Mouse (Mus musculus): ENCODE measurements around the gene Gabrp. TPM values are rescaled to one million over a fixed set of nuclear protein-coding genes. Genes with fewer than 3 reads are reported as not detected.

The Gabrp gene
- polyA plus RNA-seq (2015; fragmentation: Nextera tagmentation; extraction: Ambion mirVana): 0.05 and 0.08 TPM in 2 replicates

DNA sequence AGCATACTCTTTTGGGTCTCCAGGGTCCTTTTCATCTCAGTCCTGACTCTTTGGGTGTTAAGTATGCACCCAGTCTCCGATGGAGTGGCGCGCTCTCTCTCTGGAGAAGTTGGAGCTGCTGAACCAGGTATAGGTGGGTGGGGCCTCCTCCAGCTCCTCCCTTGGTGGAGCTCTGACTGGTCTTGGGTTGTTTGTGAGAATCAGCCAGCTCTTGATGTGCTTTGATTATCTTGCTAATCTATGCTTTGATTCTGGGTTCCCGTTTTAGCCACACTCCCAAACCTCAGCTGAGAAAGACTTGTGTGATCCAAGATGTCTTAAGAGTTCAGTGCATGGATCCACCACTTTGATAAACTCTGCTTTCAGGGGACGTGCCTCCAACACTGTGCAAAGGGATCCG is at the start of gene Gabrp:
Gabrp (minus strand) TSS at position 101 of the 400 bp plus-strand sequence.
- WGBS: 57% methylated on average over 6 of the region's 6 CpGs
- no peaks in the 10 kb centered on the region for H3K27me3 ChIP-seq (replicated peaks)
- no peak within 1 kb of the TSS for H3K4me3 ChIP-seq (replicated peaks)
- H3K9ac ChIP-seq: no peak within 1 kb of the TSS
- no peaks in the 10 kb centered on the region for H3K9me3 ChIP-seq
- no peak for ATAC-seq
- no peak within 1 kb of the TSS for H3K4me2 ChIP-seq (replicated peaks)
- no peaks in the 10 kb centered on the region for H3K36me3 ChIP-seq
- H3K4me1 ChIP-seq (replicated peaks): no peaks in the 10 kb centered on the region
- H3K27ac ChIP-seq: no peak within 1 kb of the TSS

DNA sequence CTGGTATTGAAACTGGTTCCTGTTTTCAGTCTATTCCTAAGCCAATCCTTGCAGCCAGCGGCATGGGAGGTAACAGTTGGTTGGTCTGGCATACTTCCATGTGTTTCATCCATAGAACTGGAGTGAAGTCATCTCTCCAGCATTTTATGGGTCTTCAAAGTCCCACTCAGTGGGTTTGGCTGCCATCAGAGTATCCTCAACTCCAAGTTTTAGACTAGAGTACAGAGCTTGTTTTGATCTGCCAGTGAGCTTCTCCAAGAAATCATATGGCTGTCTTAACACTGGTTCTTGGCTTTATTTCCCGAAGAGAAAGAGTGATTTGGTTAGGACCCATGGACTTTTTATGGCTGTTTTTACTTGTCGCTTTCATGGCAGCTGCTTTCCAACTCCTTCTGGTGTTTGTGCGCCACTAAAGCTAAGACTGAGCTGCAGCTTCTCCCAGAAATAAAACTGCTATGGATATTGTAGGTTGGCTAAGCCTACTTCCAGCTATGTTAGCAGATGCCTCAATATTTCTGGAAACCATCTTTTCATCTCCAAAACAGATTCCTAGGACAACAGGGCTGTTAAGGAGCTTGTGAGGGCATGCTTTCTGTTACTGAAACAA is 48.5 kb upstream of the Gabrp start:
- Histone ChIP-seq H3K4me1 (replicated peaks) (no peaks in the 10 kb centered on the region), H3K4me2 (replicated peaks) (no peak overlapping the region), H3K9ac (no peak overlapping the region), H3K9me3 (no peaks in the 10 kb centered on the region), H3K27me3 (replicated peaks) (no peaks in the 10 kb centered on the region), H3K4me3 (replicated peaks) (no peak overlapping the region), H3K27ac (no peak overlapping the region), H3K36me3 (no peaks in the 10 kb centered on the region)
- ATAC-seq: no peak
- WGBS: 82% methylated on average over 4 of the region's 4 CpGs

DNA sequence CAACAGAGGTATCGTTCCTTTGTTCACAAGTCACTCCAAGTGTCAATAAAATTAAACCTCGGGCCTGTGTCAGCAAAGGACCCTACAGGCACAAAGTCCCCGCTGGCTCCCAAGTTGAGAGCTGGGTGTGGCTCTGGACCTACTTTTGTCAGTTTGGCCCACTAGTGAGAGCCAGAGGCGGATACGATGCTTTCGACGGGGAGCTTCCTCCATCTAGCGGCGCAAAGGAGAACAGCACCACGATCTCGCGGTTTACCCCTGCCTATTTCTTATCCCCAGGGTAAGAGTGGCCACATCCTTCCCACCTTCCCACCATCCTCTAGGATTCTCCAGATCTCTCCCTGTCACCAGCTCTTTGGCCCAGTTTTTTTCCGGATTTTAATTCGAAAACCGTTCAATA is 35.5 kb upstream of the Gabrp start:
- no peaks in the 10 kb centered on the region for H3K9me3 ChIP-seq
- H3K4me2 ChIP-seq (replicated peaks): no peak overlapping the region
- H3K27ac ChIP-seq: no peak overlapping the region
- ATAC-seq: peak; percentile 55
- no peak overlapping the region for H3K9ac ChIP-seq
- H3K4me1 ChIP-seq (replicated peaks): no peaks in the 10 kb centered on the region
- H3K36me3 ChIP-seq: no peaks in the 10 kb centered on the region
- 6% methylated on average over 15 of the region's 15 CpGs for WGBS
- H3K27me3 ChIP-seq (replicated peaks): no peaks in the 10 kb centered on the region
- no peak overlapping the region for H3K4me3 ChIP-seq (replicated peaks)

DNA sequence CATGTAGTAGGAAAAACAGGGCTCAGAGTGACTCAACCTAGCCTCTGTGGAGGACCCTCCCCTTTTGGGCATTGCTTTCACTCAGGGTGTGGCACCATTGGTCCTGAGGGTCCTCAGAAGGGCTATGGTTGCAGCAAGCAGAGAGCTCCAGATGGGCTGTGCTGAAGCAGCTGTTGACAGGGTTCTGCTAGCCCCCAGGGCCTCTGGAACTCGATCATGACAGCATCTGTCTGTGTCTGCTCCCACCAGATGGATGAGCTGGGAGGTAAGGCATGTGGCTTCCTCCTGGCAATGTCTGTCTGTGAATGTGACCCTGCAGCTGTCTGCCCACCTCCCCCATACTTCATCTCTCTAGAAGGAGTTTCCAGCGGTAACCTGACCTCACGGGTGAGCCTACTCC is 29.0 kb upstream of the Gabrp start:
- 17% methylated on average over 3 of the region's 3 CpGs for WGBS
- no peak for ATAC-seq
- H3K9me3 ChIP-seq: no peaks in the 10 kb centered on the region
- H3K4me3 ChIP-seq (replicated peaks): no peak overlapping the region
- H3K4me1 ChIP-seq (replicated peaks): no peaks in the 10 kb centered on the region
- H3K36me3 ChIP-seq: no peaks in the 10 kb centered on the region
- no peaks in the 10 kb centered on the region for H3K27me3 ChIP-seq (replicated peaks)
- H3K4me2 ChIP-seq (replicated peaks): no peak overlapping the region
- no peak overlapping the region for H3K27ac ChIP-seq
- no peak overlapping the region for H3K9ac ChIP-seq

- 56% methylated on average over 2 of the region's 2 CpGs for WGBS
- Histone ChIP-seq H3K36me3 (no peaks in the 10 kb centered on the region), H3K9me3 (no peaks in the 10 kb centered on the region), H3K9ac (no peak overlapping the region), H3K27ac (no peak overlapping the region), H3K4me2 (replicated peaks) (no peak overlapping the region), H3K4me1 (replicated peaks) (no peaks in the 10 kb centered on the region), H3K4me3 (replicated peaks) (no peak overlapping the region), H3K27me3 (replicated peaks) (no peaks in the 10 kb centered on the region)
- ATAC-seq: no peak
Observed at GRCm38 (mm10) chr11:33603174-33603573, 24.4 kb upstream of the Gabrp start.

DNA sequence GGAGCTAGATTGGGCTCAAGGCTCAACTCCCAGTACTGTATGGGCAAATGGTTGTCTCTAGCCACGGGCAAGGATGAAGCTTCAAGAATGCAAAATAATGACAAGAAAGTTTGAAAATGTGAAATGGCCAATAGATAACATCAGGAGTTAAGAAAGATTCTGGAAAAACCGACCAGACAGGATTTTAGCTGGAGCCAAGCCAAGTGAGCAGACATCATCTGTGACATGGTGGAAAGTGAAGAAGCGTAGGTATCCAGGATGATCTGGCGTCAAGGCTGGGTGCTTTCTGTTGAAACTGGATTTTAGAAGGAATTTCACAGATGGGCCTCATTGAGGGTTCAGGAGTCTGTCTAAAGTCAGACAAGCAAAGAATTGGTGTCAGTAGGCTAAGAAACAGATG is 20.2 kb upstream of the Gabrp start, which contains the start of gene D130052B06Rik:
D130052B06Rik (plus strand) TSS at position 317 of the 400 bp plus-strand sequence.
- H3K27me3 ChIP-seq (replicated peaks): no peaks in the 10 kb centered on the region
- no peaks in the 10 kb centered on the region for H3K36me3 ChIP-seq
- no peak within 1 kb of the TSS for H3K9ac ChIP-seq
- no peak within 1 kb of the TSS for H3K4me2 ChIP-seq (replicated peaks)
- no peak for ATAC-seq
- H3K4me1 ChIP-seq (replicated peaks): no peaks in the 10 kb centered on the region
- H3K9me3 ChIP-seq: no peaks in the 10 kb centered on the region
- 67% methylated on average over 4 of the region's 4 CpGs for WGBS
- no peak within 1 kb of the TSS for H3K27ac ChIP-seq
- H3K4me3 ChIP-seq (replicated peaks): no peak within 1 kb of the TSS

DNA sequence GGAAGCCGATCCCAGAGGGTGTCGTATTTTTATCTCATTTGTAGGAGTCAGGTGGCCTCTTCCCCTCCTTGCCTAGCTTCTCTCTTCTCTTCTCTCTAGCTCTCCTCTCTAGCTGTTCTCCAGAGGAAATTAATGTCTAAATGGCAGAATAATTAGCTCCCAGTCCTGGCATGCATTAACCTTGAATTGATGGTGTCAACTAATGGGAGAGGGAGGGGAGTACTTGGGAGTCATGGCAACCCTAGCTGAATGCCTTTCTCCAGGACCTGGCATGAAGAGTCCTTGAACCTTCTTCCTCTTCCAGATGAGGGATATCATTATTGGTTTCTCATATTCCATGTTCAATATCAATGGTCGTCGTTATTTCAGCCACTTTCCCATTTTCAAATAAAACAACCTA is 17.9 kb upstream of the Gabrp start:
- WGBS: 78% methylated on average over 4 of the region's 4 CpGs
- no peaks in the 10 kb centered on the region for H3K27me3 ChIP-seq (replicated peaks)
- no peak overlapping the region for H3K27ac ChIP-seq
- no peaks in the 10 kb centered on the region for H3K36me3 ChIP-seq
- no peak overlapping the region for H3K9ac ChIP-seq
- H3K4me1 ChIP-seq (replicated peaks): no peaks in the 10 kb centered on the region
- H3K9me3 ChIP-seq: no peaks in the 10 kb centered on the region
- no peak overlapping the region for H3K4me2 ChIP-seq (replicated peaks)
- H3K4me3 ChIP-seq (replicated peaks): no peak overlapping the region
- ATAC-seq: no peak

- no peak overlapping the region for H3K9ac ChIP-seq
- H3K4me2 ChIP-seq (replicated peaks): no peak overlapping the region
- no peaks in the 10 kb centered on the region for H3K27me3 ChIP-seq (replicated peaks)
- no peak for ATAC-seq
- no peak overlapping the region for H3K27ac ChIP-seq
- no peaks in the 10 kb centered on the region for H3K36me3 ChIP-seq
- no peaks in the 10 kb centered on the region for H3K4me1 ChIP-seq (replicated peaks)
- no peak overlapping the region for H3K4me3 ChIP-seq (replicated peaks)
- WGBS: 76% methylated on average over 4 of the region's 4 CpGs
- no peaks in the 10 kb centered on the region for H3K9me3 ChIP-seq
Observed at GRCm38 (mm10) chr11:33592826-33593225, 14.1 kb upstream of the Gabrp start.

GRCm38 (mm10) chr11:33590771-33591170 is 12.0 kb upstream of the Gabrp start:
- Histone ChIP-seq H3K4me2 (replicated peaks) (no peak overlapping the region), H3K27me3 (replicated peaks) (no peaks in the 10 kb centered on the region), H3K27ac (no peak overlapping the region), H3K9ac (no peak overlapping the region), H3K36me3 (no peaks in the 10 kb centered on the region), H3K4me3 (replicated peaks) (no peak overlapping the region), H3K4me1 (replicated peaks) (no peaks in the 10 kb centered on the region), H3K9me3 (no peaks in the 10 kb centered on the region)
- ATAC-seq: no peak
- 87% methylated on average over 3 of the region's 3 CpGs for WGBS

- no peaks in the 10 kb centered on the region for H3K36me3 ChIP-seq
- H3K9me3 ChIP-seq: no peaks in the 10 kb centered on the region
- no peaks in the 10 kb centered on the region for H3K27me3 ChIP-seq (replicated peaks)
- no peak for ATAC-seq
- H3K9ac ChIP-seq: no peak overlapping the region
- H3K4me3 ChIP-seq (replicated peaks): no peak overlapping the region
- H3K27ac ChIP-seq: no peak overlapping the region
- WGBS: 71% methylated on average over 6 of the region's 6 CpGs
- H3K4me1 ChIP-seq (replicated peaks): no peaks in the 10 kb centered on the region
- no peak overlapping the region for H3K4me2 ChIP-seq (replicated peaks)
Observed at GRCm38 (mm10) chr11:33586614-33587013, 7.9 kb upstream of the Gabrp start.

DNA sequence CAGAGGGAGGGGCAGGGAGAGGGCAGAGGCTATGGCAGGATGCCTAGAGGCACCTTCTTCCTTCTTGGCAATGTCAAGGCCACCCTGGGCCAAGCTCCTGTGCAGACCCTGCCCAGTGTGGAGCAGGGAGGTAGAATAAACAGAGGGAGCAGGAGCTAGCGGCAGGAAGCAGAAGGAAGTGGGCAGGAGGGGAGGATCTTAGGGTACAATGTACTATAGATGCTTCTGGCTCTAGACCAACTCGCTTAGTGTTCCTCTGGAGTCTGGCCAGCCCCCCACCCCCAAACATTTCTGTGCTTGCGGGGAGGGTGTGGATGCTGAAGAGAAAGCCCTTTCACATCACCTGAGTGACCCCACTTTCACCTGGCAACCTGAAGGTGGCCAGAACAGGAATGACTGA is 862 bp upstream of the Gabrp start:
- WGBS: 36% methylated on average over 3 of the region's 3 CpGs
- no peaks in the 10 kb centered on the region for H3K27me3 ChIP-seq (replicated peaks)
- ATAC-seq: no peak

DNA sequence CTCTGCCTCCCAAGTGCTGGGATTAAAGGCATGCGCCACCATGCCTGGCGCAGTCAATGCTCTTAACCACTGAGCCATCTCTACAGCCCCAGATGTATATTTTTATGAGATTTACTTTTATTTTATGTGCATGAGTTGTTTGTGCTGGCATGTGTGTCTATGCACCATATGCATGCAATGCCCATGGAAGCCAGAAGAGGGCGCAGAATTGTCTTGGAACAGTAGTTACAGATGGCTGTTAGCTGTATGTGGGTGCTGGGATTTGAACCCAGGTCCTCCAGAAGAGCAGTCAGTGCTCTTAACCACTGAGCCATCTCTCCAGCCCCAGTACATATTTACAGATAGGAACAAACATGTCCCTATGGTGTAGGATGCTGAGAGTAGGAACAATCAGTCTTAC is 3.8 kb downstream of the Gabrp start:
- 78% methylated on average over 3 of the region's 3 CpGs for WGBS
- Histone ChIP-seq H3K27ac (no peak overlapping the region), H3K4me3 (replicated peaks) (no peak overlapping the region), H3K9ac (no peak overlapping the region), H3K36me3 (no peaks in the 10 kb centered on the region), H3K27me3 (replicated peaks) (no peaks in the 10 kb centered on the region), H3K9me3 (no peaks in the 10 kb centered on the region), H3K4me1 (replicated peaks) (no peaks in the 10 kb centered on the region), H3K4me2 (replicated peaks) (no peak overlapping the region)
- ATAC-seq: no peak

More for the DNA sequence above, 862 bp upstream of the Gabrp start:
- no peak overlapping the region for H3K4me2 ChIP-seq (replicated peaks)
- no peaks in the 10 kb centered on the region for H3K4me1 ChIP-seq (replicated peaks)
- H3K4me3 ChIP-seq (replicated peaks): no peak overlapping the region
- no peaks in the 10 kb centered on the region for H3K36me3 ChIP-seq
- H3K27ac ChIP-seq: no peak overlapping the region
- no peak overlapping the region for H3K9ac ChIP-seq
- H3K9me3 ChIP-seq: no peaks in the 10 kb centered on the region

- Histone ChIP-seq H3K9ac (no peak overlapping the region), H3K4me3 (replicated peaks) (no peak overlapping the region), H3K4me1 (replicated peaks) (no peaks in the 10 kb centered on the region), H3K4me2 (replicated peaks) (no peak overlapping the region), H3K27me3 (replicated peaks) (no peaks in the 10 kb centered on the region), H3K27ac (no peak overlapping the region), H3K36me3 (no peaks in the 10 kb centered on the region), H3K9me3 (no peaks in the 10 kb centered on the region)
- no peak for ATAC-seq
Observed at GRCm38 (mm10) chr11:33570413-33570812, 8.3 kb downstream of the Gabrp start.
